Mouse (Mus musculus): ENCODE data around the gene Amotl1. TPM values are rescaled to one million over a fixed set of nuclear protein-coding genes. Genes with fewer than 3 reads are reported as not detected.

Amotl1 gene
- polyA plus RNA-seq, 1 experiment from 2014 or later, result 17.9 TPM

- Histone ChIP-seq H3K4me3 (ENCODE audit: low read depth, low read length) (no peak overlapping the region), H3K4me2 (replicated peaks; ENCODE audit: low read depth, low read length) (no peak overlapping the region), H3K27ac (ENCODE audit: low read depth, low read length) (no peak overlapping the region), H3K36me3 (ENCODE audit: control insufficient read depth, insufficient read depth, low read length) (0 out of 2 replicates have a peak, but pooled peaks cover 2% of the 10 kb centered on the region), H3K9ac (ENCODE audit: low read depth, low read length) (no peak overlapping the region), H3K9me3 (ENCODE audit: control insufficient read depth, low read length) (no peaks in the 10 kb centered on the region), H3K27me3 (ENCODE audit: control insufficient read depth, insufficient read depth, low read length) (no peaks in the 10 kb centered on the region), H3K4me1 (replicated peaks; ENCODE audit: control insufficient read depth, insufficient read depth, low read length) (no peaks in the 10 kb centered on the region)
- ATAC-seq (ENCODE audit: low FRiP score) (no peak), DNase-seq (ENCODE audit: low spot score) (no peak)
- 94% methylated on average over 7 of the region's 7 CpGs for WGBS
These were observed 81.5 kb downstream of the Amotl1 start for GRCm38 (mm10) chr9:14563351-14563750.

- H3K27ac ChIP-seq (ENCODE audit: low read depth, low read length), result no peak overlapping the region
- H3K36me3 ChIP-seq (ENCODE audit: control insufficient read depth, insufficient read depth, low read length), result 0 out of 2 replicates have a peak, but pooled peaks cover 2% of the 10 kb centered on the region
- H3K4me3 ChIP-seq (ENCODE audit: low read depth, low read length), result no peak overlapping the region
- H3K27me3 ChIP-seq (ENCODE audit: control insufficient read depth, insufficient read depth, low read length), result no peaks in the 10 kb centered on the region
- H3K9me3 ChIP-seq (ENCODE audit: control insufficient read depth, low read length), result no peaks in the 10 kb centered on the region
- H3K9ac ChIP-seq (ENCODE audit: low read depth, low read length), result no peak overlapping the region
- ATAC-seq (ENCODE audit: low FRiP score) (no peak), DNase-seq (ENCODE audit: low spot score) (no peak)
- H3K4me2 ChIP-seq (replicated peaks; ENCODE audit: low read depth, low read length), result no peak overlapping the region
- H3K4me1 ChIP-seq (replicated peaks; ENCODE audit: control insufficient read depth, insufficient read depth, low read length), result no peaks in the 10 kb centered on the region
- WGBS, result 69% methylated on average over 4 of the region's 4 CpGs
These were observed 84.3 kb downstream of the Amotl1 start for GRCm38 (mm10) chr9:14560545-14560944.

DNA sequence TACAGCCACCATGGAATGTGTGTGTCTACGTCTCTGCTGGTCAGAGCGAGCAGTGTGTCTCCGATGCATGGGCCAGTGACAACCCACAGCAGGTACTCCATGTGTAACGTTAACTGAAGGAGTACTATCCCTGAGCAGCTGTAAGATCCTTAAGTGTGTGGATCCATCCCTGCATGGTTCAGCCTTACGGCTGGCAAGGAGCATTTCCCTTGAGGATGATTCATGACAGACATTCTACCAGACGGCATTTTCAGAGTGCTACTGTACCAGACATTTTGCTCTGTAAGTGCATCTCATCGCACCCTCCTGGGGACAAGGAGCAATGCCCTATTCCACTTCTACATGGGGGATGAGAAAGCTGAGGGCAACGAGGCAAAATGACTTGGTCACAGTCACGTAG is 84.9 kb downstream of the Amotl1 start:
- H3K9ac ChIP-seq (ENCODE audit: low read depth, low read length), result no peak overlapping the region
- no peaks in the 10 kb centered on the region for H3K27me3 ChIP-seq (ENCODE audit: control insufficient read depth, insufficient read depth, low read length)
- 0 out of 2 replicates have a peak, but pooled peaks cover 2% of the 10 kb centered on the region for H3K36me3 ChIP-seq (ENCODE audit: control insufficient read depth, insufficient read depth, low read length)
- no peaks in the 10 kb centered on the region for H3K4me1 ChIP-seq (replicated peaks; ENCODE audit: control insufficient read depth, insufficient read depth, low read length)
- 88% methylated on average over 9 of the region's 9 CpGs for WGBS
- no peak for ATAC-seq (ENCODE audit: low FRiP score)
- no peak overlapping the region for H3K4me2 ChIP-seq (replicated peaks; ENCODE audit: low read depth, low read length)
- no peak overlapping the region for H3K27ac ChIP-seq (ENCODE audit: low read depth, low read length)
- DNase-seq (ENCODE audit: low spot score), result no peak
- no peak overlapping the region for H3K4me3 ChIP-seq (ENCODE audit: low read depth, low read length)
- H3K9me3 ChIP-seq (ENCODE audit: control insufficient read depth, low read length), result no peaks in the 10 kb centered on the region

DNA sequence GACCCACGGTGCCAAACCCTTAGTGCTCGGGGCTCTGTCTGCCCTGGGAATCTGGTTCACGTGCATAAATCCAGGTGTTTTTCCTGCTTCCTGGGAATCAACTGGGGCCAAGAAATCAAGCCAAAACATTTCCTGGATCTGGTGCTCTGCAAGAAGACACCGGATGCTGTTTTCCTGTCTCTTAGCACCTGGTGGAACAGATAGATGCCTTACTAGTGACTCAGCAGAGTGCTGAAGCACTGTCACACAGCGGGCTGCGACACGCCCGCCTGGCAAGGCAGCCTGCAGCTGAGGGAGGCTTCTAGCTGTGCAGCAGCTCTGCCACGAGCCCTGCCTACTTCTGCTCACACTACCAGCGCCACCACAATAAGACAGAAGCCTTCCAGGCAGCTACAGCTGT is 85.4 kb downstream of the Amotl1 start:
- Histone ChIP-seq H3K4me2 (replicated peaks; ENCODE audit: low read depth, low read length) (no peak overlapping the region), H3K4me1 (replicated peaks; ENCODE audit: control insufficient read depth, insufficient read depth, low read length) (no peaks in the 10 kb centered on the region), H3K27me3 (ENCODE audit: control insufficient read depth, insufficient read depth, low read length) (no peaks in the 10 kb centered on the region), H3K36me3 (ENCODE audit: control insufficient read depth, insufficient read depth, low read length) (0 out of 2 replicates have a peak, but pooled peaks cover 5% of the 10 kb centered on the region), H3K9ac (ENCODE audit: low read depth, low read length) (no peak overlapping the region), H3K27ac (ENCODE audit: low read depth, low read length) (no peak overlapping the region), H3K4me3 (ENCODE audit: low read depth, low read length) (no peak overlapping the region), H3K9me3 (ENCODE audit: control insufficient read depth, low read length) (no peaks in the 10 kb centered on the region)
- 83% methylated on average over 10 of the region's 10 CpGs for WGBS
- ATAC-seq (ENCODE audit: low FRiP score) (no peak), DNase-seq (ENCODE audit: low spot score) (no peak)

DNA sequence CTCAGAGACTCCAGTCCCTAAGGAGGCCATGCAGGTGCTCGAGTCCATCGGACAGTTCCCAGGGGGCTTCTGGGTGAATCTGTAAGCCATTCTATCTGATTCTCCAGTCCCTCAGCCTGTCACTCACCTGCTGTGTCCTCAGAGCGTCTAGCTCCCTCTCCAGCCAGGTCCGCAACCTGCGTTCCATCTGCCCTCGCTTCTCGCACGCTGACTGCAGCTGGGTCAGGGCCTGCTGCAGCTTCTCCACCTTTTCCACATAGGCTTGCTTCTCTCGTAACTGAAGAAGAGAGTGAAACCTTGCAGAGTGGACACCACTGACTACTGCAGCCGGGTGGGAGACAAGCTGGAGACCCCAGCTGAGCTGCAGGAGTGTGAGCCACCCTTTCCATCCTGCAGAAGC is 86.5 kb downstream of the Amotl1 start:
- 94% methylated on average over 10 of the region's 10 CpGs for WGBS
- no peak for DNase-seq (ENCODE audit: low spot score)
- Histone ChIP-seq H3K4me1 (replicated peaks; ENCODE audit: control insufficient read depth, insufficient read depth, low read length) (no peaks in the 10 kb centered on the region), H3K9me3 (ENCODE audit: control insufficient read depth, low read length) (no peaks in the 10 kb centered on the region), H3K4me3 (ENCODE audit: low read depth, low read length) (no peak overlapping the region), H3K36me3 (ENCODE audit: control insufficient read depth, insufficient read depth, low read length) (0 out of 2 replicates have a peak, but pooled peaks cover 5% of the 10 kb centered on the region), H3K27ac (ENCODE audit: low read depth, low read length) (no peak overlapping the region), H3K4me2 (replicated peaks; ENCODE audit: low read depth, low read length) (no peak overlapping the region), H3K27me3 (ENCODE audit: control insufficient read depth, insufficient read depth, low read length) (no peaks in the 10 kb centered on the region), H3K9ac (ENCODE audit: low read depth, low read length) (no peak overlapping the region)
- no peak for ATAC-seq (ENCODE audit: low FRiP score)

- no peak overlapping the region for H3K4me2 ChIP-seq (replicated peaks; ENCODE audit: low read depth, low read length)
- H3K36me3 ChIP-seq (ENCODE audit: control insufficient read depth, insufficient read depth, low read length), result peaks cover 4% of the 10 kb centered on the region; the same call in 1 of the 2 replicates
- no peak overlapping the region for H3K4me3 ChIP-seq (ENCODE audit: low read depth, low read length)
- ATAC-seq (ENCODE audit: low FRiP score) (no peak), DNase-seq (ENCODE audit: low spot score) (no peak)
- H3K9ac ChIP-seq (ENCODE audit: low read depth, low read length), result no peak overlapping the region
- H3K4me1 ChIP-seq (replicated peaks; ENCODE audit: control insufficient read depth, insufficient read depth, low read length), result no peaks in the 10 kb centered on the region
- WGBS, result 78% methylated on average over 11 of the region's 11 CpGs
- no peak overlapping the region for H3K27ac ChIP-seq (ENCODE audit: low read depth, low read length)
- H3K27me3 ChIP-seq (ENCODE audit: control insufficient read depth, insufficient read depth, low read length), result no peaks in the 10 kb centered on the region
- H3K9me3 ChIP-seq (ENCODE audit: control insufficient read depth, low read length), result no peaks in the 10 kb centered on the region
These were observed 96.5 kb downstream of the Amotl1 start for GRCm38 (mm10) chr9:14548366-14548761.

DNA sequence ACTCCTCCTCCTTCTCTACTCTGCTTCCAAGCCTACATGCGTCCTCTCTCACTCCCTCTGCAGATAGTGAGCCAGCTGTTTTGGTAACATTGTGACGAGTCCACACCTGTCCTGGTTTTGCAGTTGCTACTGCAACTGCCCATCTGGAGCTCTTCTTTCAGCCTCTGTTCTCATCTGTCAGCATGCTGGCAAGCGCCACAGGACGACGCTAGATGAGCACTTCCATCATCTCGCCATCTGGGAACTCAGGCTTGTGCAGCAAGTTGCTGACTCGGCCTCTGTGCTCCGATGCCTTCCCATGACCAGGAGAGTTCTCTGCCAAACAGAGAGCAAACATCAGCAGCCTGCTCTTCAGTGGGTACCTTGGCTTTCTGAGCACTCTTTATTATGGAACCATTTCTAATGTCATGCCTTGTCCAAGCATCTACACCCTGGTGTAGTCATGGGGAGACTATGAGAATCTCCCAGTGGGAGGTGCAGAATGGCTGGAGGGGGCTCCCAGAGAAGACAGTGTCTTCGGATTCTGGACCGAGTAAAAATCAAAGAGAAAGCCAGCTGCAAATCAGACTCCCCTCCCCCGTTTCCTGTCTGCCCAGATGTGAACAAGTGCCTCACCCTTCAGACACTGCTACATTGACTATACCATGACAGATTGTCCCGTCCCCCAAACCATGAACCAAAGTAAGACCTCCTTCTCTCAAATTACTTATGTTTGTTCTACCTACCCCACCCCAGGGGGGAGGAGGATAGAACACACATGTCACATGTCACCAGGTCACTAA is 97.1 kb downstream of the Amotl1 start:
- ATAC-seq (ENCODE audit: low FRiP score) (no peak), DNase-seq (ENCODE audit: low spot score) (no peak)
- Histone ChIP-seq H3K9ac (ENCODE audit: low read depth, low read length) (no peak overlapping the region), H3K27me3 (ENCODE audit: control insufficient read depth, insufficient read depth, low read length) (no peaks in the 10 kb centered on the region), H3K4me3 (ENCODE audit: low read depth, low read length) (no peak overlapping the region), H3K4me2 (replicated peaks; ENCODE audit: low read depth, low read length) (no peak overlapping the region), H3K36me3 (ENCODE audit: control insufficient read depth, insufficient read depth, low read length) (peaks cover 5% of the 10 kb centered on the region; the same call in 1 of the 2 replicates), H3K4me1 (replicated peaks; ENCODE audit: control insufficient read depth, insufficient read depth, low read length) (no peaks in the 10 kb centered on the region), H3K9me3 (ENCODE audit: control insufficient read depth, low read length) (no peaks in the 10 kb centered on the region), H3K27ac (ENCODE audit: low read depth, low read length) (no peak overlapping the region)
- 66% methylated on average over 12 of the region's 12 CpGs for WGBS

- Histone ChIP-seq H3K4me1 (replicated peaks; ENCODE audit: control insufficient read depth, insufficient read depth, low read length) (no peaks in the 10 kb centered on the region), H3K4me2 (replicated peaks; ENCODE audit: low read depth, low read length) (no peak overlapping the region), H3K9ac (ENCODE audit: low read depth, low read length) (no peak overlapping the region), H3K9me3 (ENCODE audit: control insufficient read depth, low read length) (no peaks in the 10 kb centered on the region), H3K4me3 (ENCODE audit: low read depth, low read length) (no peak overlapping the region), H3K27ac (ENCODE audit: low read depth, low read length) (no peak overlapping the region), H3K36me3 (ENCODE audit: control insufficient read depth, insufficient read depth, low read length) (peaks cover 6% of the 10 kb centered on the region; the same call in 1 of the 2 replicates), H3K27me3 (ENCODE audit: control insufficient read depth, insufficient read depth, low read length) (no peaks in the 10 kb centered on the region)
- ATAC-seq (ENCODE audit: low FRiP score), result no peak
- WGBS, result 60% methylated on average over 9 of the region's 9 CpGs
- no peak for DNase-seq (ENCODE audit: low spot score)
These were observed 100.7 kb downstream of the Amotl1 start for GRCm38 (mm10) chr9:14544034-14544757.
